Mouse (Mus musculus): Measurements from ENCODE around the gene Rraga. TPM values are rescaled to one million over a fixed set of nuclear protein-coding genes. Genes with fewer than 3 reads are reported as not detected.
"Not testable (repeated sequence)": the region's sequence is repeated elsewhere in the genome, so short reads cannot be mapped to it uniquely, and the experiment has no call there.

The Rraga gene
- polyA plus RNA-seq, 1 experiment from 2014 or later: 78.5 TPM

DNA sequence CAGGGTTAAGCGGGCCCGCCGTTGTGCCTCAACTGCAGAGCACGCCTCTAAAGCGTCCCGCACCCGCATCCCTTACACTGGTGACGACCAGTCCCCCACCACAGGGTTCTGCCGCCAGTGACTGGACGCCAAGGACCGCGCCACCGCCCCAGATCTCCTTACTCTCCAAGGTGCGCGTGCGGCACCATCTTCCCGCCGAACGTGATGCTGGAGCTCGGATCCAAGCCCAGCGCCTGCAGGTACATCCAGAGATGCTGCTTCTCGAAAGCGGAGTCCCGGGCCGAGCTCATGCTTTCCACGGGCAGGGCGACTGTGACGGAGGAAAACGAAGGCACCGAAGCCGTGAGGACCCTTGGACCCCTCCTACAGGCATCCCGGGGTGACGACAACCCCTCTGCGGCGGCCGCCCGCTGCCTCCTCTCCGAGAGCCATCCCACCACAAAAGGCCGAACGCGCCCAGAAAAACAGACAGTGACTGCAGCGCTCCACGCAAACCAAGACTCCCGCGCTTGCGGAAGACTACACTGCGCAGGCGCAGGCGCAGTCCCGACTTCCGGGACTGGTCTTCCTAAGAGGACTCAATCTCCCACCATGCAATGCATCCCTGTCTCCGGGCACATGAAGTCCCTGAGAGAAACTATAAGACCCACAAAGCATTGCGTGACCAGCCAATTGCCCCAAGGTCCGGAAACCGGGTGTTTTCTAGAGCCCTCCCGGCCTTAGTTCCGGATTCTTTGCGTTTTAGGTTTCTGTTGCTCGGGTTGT, 36.2 kb downstream of the Rraga start, which contains the start of gene Haus6:
Gene Haus6, minus strand, starts transcription at position 532 of the 765 bp plus-strand sequence.
- Histone ChIP-seq H3K4me2 (replicated peaks) (peak within 1 kb of the TSS; percentile 92), H3K9me3 (replicated peaks) (no peaks in the 10 kb centered on the region), H3K4me3 (peak within 1 kb of the TSS; percentile 89), H3K9ac (peak within 1 kb of the TSS; percentile 84), H3K36me3 (peaks cover 2% of the 10 kb centered on the region; the same call in 1 of the 2 replicates), H3K27ac (0 out of 2 replicates have a peak within 1 kb of the TSS, but pooled peaks have one; percentile 62), H3K27me3 (no peaks in the 10 kb centered on the region), H3K4me1 (peaks cover 11% of the 10 kb centered on the region)
- under 1% methylated on average over 59 of the region's 59 CpGs for WGBS
- peak; percentile 100 for ATAC-seq (ENCODE audit: low FRiP score)

GRCm38 (mm10) chr4:86612289-86612620, 36.8 kb downstream of the Rraga start:
- no peaks in the 10 kb centered on the region for H3K9me3 ChIP-seq (replicated peaks)
- no peak; the same call in 1 of the 2 replicates for ATAC-seq (ENCODE audit: low FRiP score)
- peak overlapping the region; percentile 13; the same call in 1 of the 2 replicates for H3K9ac ChIP-seq
- H3K4me2 ChIP-seq (replicated peaks): peak overlapping the region; percentile 51
- 0 out of 2 replicates have a peak overlapping the region, but pooled peaks have one; percentile 30 for H3K27ac ChIP-seq
- peak overlapping the region; percentile 89 for H3K4me3 ChIP-seq
- H3K27me3 ChIP-seq: no peaks in the 10 kb centered on the region
- H3K36me3 ChIP-seq: peaks cover 2% of the 10 kb centered on the region; the same call in 1 of the 2 replicates
- 35% methylated on average over 8 of the region's 8 CpGs for WGBS
- H3K4me1 ChIP-seq: peaks cover 11% of the 10 kb centered on the region

- H3K36me3 ChIP-seq: no peaks in the 10 kb centered on the region
- no peak overlapping the region for H3K27ac ChIP-seq
- no peak overlapping the region for H3K4me3 ChIP-seq
- 65% methylated on average over 2 of the region's 2 CpGs for WGBS
- no peak for ATAC-seq (ENCODE audit: low FRiP score)
- H3K4me1 ChIP-seq: no peaks in the 10 kb centered on the region
- no peak overlapping the region for H3K4me2 ChIP-seq (replicated peaks)
- H3K9ac ChIP-seq: no peak overlapping the region
- no peaks in the 10 kb centered on the region for H3K9me3 ChIP-seq (replicated peaks)
- H3K27me3 ChIP-seq: no peaks in the 10 kb centered on the region
Observed at GRCm38 (mm10) chr4:86620506-86620905, 45.0 kb downstream of the Rraga start.

DNA sequence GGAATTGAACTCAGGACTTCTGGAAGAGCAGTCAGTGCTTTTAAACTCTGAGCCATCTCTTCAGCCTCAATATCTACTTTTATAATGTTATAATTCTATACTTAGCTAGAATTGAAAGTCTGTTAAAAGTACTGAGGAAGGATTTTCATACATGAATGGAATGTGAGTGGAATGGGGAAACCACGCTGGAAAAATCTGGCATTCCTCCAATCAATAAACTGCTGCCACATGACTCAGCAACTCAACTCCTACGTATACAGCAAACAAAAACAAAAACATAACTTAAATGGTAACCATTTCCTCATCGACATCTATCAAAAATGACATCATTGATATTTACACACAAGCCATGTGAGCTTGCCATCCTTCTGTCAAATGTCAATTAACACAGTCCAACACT, 46.6 kb downstream of the Rraga start:
- Histone ChIP-seq H3K27me3 (no peaks in the 10 kb centered on the region), H3K27ac (no peak overlapping the region), H3K4me2 (replicated peaks) (no peak overlapping the region), H3K4me1 (no peaks in the 10 kb centered on the region), H3K9ac (no peak overlapping the region), H3K9me3 (replicated peaks) (no peaks in the 10 kb centered on the region), H3K4me3 (no peak overlapping the region), H3K36me3 (no peaks in the 10 kb centered on the region)
- no peak for ATAC-seq (ENCODE audit: low FRiP score)
- WGBS: 77% methylated on average over 3 of the region's 3 CpGs

- H3K4me2 ChIP-seq (replicated peaks); H3K9ac ChIP-seq; H3K27me3 ChIP-seq; H3K36me3 ChIP-seq; H3K4me1 ChIP-seq; H3K9me3 ChIP-seq (replicated peaks); H3K4me3 ChIP-seq; H3K27ac ChIP-seq; ATAC-seq (ENCODE audit: low FRiP score): not testable (repeated sequence)
- 90% methylated on average over 1 of the region's 1 CpGs for WGBS
Observed at GRCm38 (mm10) chr4:86622532-86622931, 47.1 kb downstream of the Rraga start.

GRCm38 (mm10) chr4:86625463-86625862, 50.0 kb downstream of the Rraga start:
- WGBS: 84% methylated on average over 5 of the region's 5 CpGs
- no peak overlapping the region for H3K4me3 ChIP-seq

GRCm38 (mm10) chr4:86626496-86626895, 51.0 kb downstream of the Rraga start:
- not testable (repeated sequence) for H3K9me3 ChIP-seq (replicated peaks); H3K4me1 ChIP-seq
- WGBS: 91% methylated on average over 7 of the region's 7 CpGs

More at GRCm38 (mm10) chr4:86625463-86625862, 50.0 kb downstream of the Rraga start:
- Histone ChIP-seq H3K9ac (no peak overlapping the region), H3K4me2 (replicated peaks) (no peak overlapping the region), H3K9me3 (replicated peaks) (no peaks in the 10 kb centered on the region), H3K27ac (no peak overlapping the region), H3K27me3 (no peaks in the 10 kb centered on the region), H3K36me3 (no peaks in the 10 kb centered on the region), H3K4me1 (no peaks in the 10 kb centered on the region)
- ATAC-seq (ENCODE audit: low FRiP score): no peak

More at GRCm38 (mm10) chr4:86626496-86626895, 51.0 kb downstream of the Rraga start:
- H3K27me3 ChIP-seq; H3K27ac ChIP-seq; H3K36me3 ChIP-seq; H3K4me2 ChIP-seq (replicated peaks); H3K4me3 ChIP-seq; H3K9ac ChIP-seq; ATAC-seq (ENCODE audit: low FRiP score): not testable (repeated sequence)

Other genes starting within 250 kb of the Rraga start
- not detected in 2 replicates for gene Saxo1, start 17.3 kb upstream of the Rraga start, polyA plus RNA-seq (2016; fragmentation: Nextera tagmentation; extraction: Ambion mirVana)
- gene Haus6, start 36.4 kb downstream of the Rraga start, polyA plus RNA-seq (2016; fragmentation: Nextera tagmentation; extraction: Ambion mirVana): 17.7 and 19.2 TPM in 2 replicates
- 62.3 and 62.4 TPM in 2 replicates for gene Plin2, start 94.4 kb downstream of the Rraga start, polyA plus RNA-seq (2016; fragmentation: Nextera tagmentation; extraction: Ambion mirVana)
- gene Dennd4c, start 172.9 kb downstream of the Rraga start, polyA plus RNA-seq (2016; fragmentation: Nextera tagmentation; extraction: Ambion mirVana): 6.0 and 6.7 TPM in 2 replicates